Mouse (Mus musculus): ENCODE results near the gene Tfdp1.

DNA sequence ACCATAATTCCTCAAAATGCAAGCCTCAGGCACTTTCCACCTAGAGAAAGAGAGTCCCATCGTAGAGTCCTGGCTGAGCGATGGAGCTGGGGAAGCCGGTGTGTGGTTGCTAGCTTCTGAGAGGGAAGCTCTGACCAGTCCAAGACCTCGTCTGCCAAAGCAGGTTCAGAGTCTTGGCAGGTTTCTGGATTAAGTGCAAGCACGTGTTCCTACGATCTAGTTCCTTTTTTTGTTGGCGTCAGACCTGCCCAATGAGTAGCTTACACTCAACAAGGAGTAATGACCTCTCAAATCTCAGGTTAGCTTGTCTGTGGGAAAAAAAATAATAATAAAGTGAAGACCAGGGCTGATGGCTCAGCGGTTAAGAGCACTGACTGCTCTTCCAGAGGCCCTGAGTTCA is 49.2 kb downstream of the Tfdp1 start:
- TF ChIP-seq CTCF (IDR thresholded peaks at IDR 0.05; ENCODE audit: extremely low read depth, insufficient read depth, low read length), result no peak
- no peak for TF ChIP-seq POLR2A (IDR thresholded peaks at IDR 0.05; ENCODE audit: extremely low read depth, insufficient read depth, low read length)

All from cortical plate, adult 2 months (tissue).